Mouse (Mus musculus): ENCODE results near the gene Polr2b. TPM values are rescaled to one million over a fixed set of nuclear protein-coding genes. Genes with fewer than 3 reads are reported as not detected.

Gene Polr2b
- total and polyA plus RNA-seq, 3 experiments, result 58.3 to 178 (median 91.4) TPM

DNA sequence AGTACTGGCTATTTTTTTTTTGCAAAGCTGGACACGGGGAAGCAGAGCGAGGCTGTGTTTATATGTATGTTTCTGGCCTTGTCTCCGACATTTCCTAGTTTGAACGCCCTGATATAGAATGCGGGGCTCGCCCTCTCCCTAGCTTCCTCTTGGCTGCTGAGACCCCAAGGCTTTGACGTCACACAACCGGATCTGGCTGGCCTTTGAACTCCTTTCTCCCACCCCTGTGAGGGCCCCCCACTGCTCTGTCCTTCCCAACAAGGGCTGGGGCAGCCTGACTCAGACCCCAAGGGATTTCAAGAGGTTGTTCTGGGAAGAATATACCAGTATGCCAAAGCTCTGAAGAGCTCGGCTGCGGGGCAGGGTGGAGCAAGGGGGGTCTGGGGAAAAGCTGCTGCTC lies 48.4 kb downstream of the Polr2b start:
- no peaks in the 10 kb centered on the region for H3K4me1 ChIP-seq (ENCODE audit: control insufficient read depth in 1 of 2, insufficient read depth in 2 of 2, low read length in 2 of 2)
- no peaks in the 10 kb centered on the region; the same call in 1 of the 2 replicates for H3K79me2 ChIP-seq (ENCODE audit: control insufficient read depth, insufficient read depth, low read length, poor library complexity)
- H3K9ac ChIP-seq (ENCODE audit: control insufficient read depth, low read depth, low read length, poor library complexity, severe bottlenecking), result no peak overlapping the region
- H3K9me3 ChIP-seq (replicated peaks; ENCODE audit: insufficient read depth, low read length), result no peaks in the 10 kb centered on the region
- H3K36me3 ChIP-seq (ENCODE audit: control insufficient read depth in 1 of 2, insufficient read depth in 2 of 2, low read length in 2 of 2), result no peaks in the 10 kb centered on the region
- H3K4me3 ChIP-seq (ENCODE audit: control insufficient read depth in 1 of 2, insufficient read depth in 1 of 2, low read depth in 2 of 2, low read length in 2 of 2), result no peak overlapping the region
- H3K27ac ChIP-seq (ENCODE audit: control insufficient read depth, low read depth, low read length), result no peak overlapping the region
- no peak for DNase-seq (ENCODE audit: low read depth, low spot score)
- H3K27me3 ChIP-seq (ENCODE audit: control insufficient read depth in 1 of 2, insufficient read depth in 2 of 2, low read length in 2 of 2), result peaks cover 2 to 7% of the 10 kb centered on the region in 2 experiments; a peak in 3 of 4 replicates
- TF ChIP-seq ETS1 (IDR thresholded peaks at IDR 0.05; ENCODE audit: low read depth, low read length) (no peak), MYC (IDR thresholded peaks at IDR 0.05; ENCODE audit: low read depth, low read length) (no peak), NRF1 (IDR thresholded peaks at IDR 0.05; ENCODE audit: insufficient read depth, low read depth, low read length, poor library complexity, severe bottlenecking) (no peak), POLR2AphosphoS5 (IDR thresholded peaks at IDR 0.05; ENCODE audit: borderline replicate concordance, low read depth, low read length) (no peak)

DNA sequence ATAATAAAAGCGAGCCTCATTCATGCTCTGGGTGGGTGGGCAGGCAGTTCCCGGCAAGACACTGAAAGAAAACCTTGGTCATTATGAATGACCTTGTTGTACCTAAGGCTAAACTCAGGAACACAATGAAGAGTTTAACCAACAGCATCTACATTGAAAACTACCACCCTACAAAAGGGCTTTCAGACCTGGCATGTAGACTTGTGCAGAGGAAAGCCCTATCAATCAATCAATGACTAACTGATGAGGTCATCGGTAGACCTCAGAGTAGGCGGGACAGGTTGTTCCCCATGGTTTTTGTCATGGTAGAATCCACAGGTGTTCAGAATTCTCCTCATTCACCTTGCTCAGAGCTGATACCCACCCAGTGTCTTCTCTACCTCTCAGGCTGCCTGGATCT lies 50.0 kb downstream of the Polr2b start:
- Histone ChIP-seq H3K27me3 (ENCODE audit: control insufficient read depth in 1 of 2, insufficient read depth in 2 of 2, low read length in 2 of 2) (peaks cover 2 to 9% of the 10 kb centered on the region in 2 experiments; a peak in 3 of 4 replicates), H3K27ac (ENCODE audit: control insufficient read depth, low read depth, low read length) (no peak overlapping the region), H3K9ac (ENCODE audit: control insufficient read depth, low read depth, low read length, poor library complexity, severe bottlenecking) (no peak overlapping the region), H3K4me3 (ENCODE audit: control insufficient read depth in 1 of 2, insufficient read depth in 1 of 2, low read depth in 2 of 2, low read length in 2 of 2) (no peak overlapping the region), H3K79me2 (ENCODE audit: control insufficient read depth, insufficient read depth, low read length, poor library complexity) (no peaks in the 10 kb centered on the region), H3K36me3 (ENCODE audit: control insufficient read depth in 1 of 2, insufficient read depth in 2 of 2, low read length in 2 of 2) (no peaks in the 10 kb centered on the region), H3K4me1 (ENCODE audit: control insufficient read depth in 1 of 2, insufficient read depth in 2 of 2, low read length in 2 of 2) (no peaks in the 10 kb centered on the region), H3K9me3 (replicated peaks; ENCODE audit: insufficient read depth, low read length) (no peaks in the 10 kb centered on the region)
- TF ChIP-seq RAD21 (IDR thresholded peaks at IDR 0.05; ENCODE audit: low read depth, low read length) (no peak), MXI1 (IDR thresholded peaks at IDR 0.05; ENCODE audit: low read depth, low read length) (no peak), UBTF (IDR thresholded peaks at IDR 0.05; ENCODE audit: borderline replicate concordance, insufficient read depth, low read depth, low read length) (no peak), MAZ (IDR thresholded peaks at IDR 0.05; ENCODE audit: low read depth, low read length) (no peak), USF2 (IDR thresholded peaks at IDR 0.05; ENCODE audit: borderline replicate concordance in 1 of 2, insufficient read depth in 1 of 2, low read depth in 1 of 2, low read length in 2 of 2) (no peak), MAX (IDR thresholded peaks at IDR 0.05; ENCODE audit: low read length) (no peak), TBP (IDR thresholded peaks at IDR 0.05; ENCODE audit: low read depth, low read length) (no peak), POLR2AphosphoS5 (IDR thresholded peaks at IDR 0.05; ENCODE audit: borderline replicate concordance, low read depth, low read length) (no peak), ELF1 (IDR thresholded peaks at IDR 0.05; ENCODE audit: low read depth, low read length) (no peak), POLR2A (IDR thresholded peaks at IDR 0.05; ENCODE audit: control insufficient read depth in 1 of 2, insufficient read depth in 1 of 2, low read depth in 1 of 2, low read length in 2 of 2, poor library complexity in 1 of 2) (no peak), USF1 (IDR thresholded peaks at IDR 0.05; ENCODE audit: low read depth, low read length) (no peak), MYC (IDR thresholded peaks at IDR 0.05; ENCODE audit: low read depth, low read length) (no peak), RCOR1 (IDR thresholded peaks at IDR 0.05; ENCODE audit: low read depth, low read length) (no peak), CHD1 (IDR thresholded peaks at IDR 0.05; ENCODE audit: low read depth, low read length) (no peak), MEF2A (IDR thresholded peaks at IDR 0.05; ENCODE audit: extremely low read depth, insufficient replicate concordance, low read depth, low read length, poor library complexity, severe bottlenecking) (no peak), CTCF (IDR thresholded peaks at IDR 0.05 in 2 of 3, conservative IDR thresholded peaks at IDR 0.05 in 1 of 3; ENCODE audit: control insufficient read depth in 1 of 3, insufficient read depth in 1 of 3, low read depth in 2 of 3, low read length in 3 of 3, poor library complexity in 1 of 3, severe bottlenecking in 1 of 3) (no peak), SIN3A (IDR thresholded peaks at IDR 0.05; ENCODE audit: low read length) (no peak), EP300 (IDR thresholded peaks at IDR 0.05; ENCODE audit: low read depth in 1 of 2, low read length in 2 of 2) (no peak)
- no peak for DNase-seq (ENCODE audit: low read depth, low spot score)
